Mouse (Mus musculus) MN1 (cell line): ENCODE data around the gene Pank4.

Source experiments
- DNase-seq: peaks from one replicate; pipeline ENCODE4 v3.0.0-alpha.2; 2016; ENCODE audit warnings: low spot score

Pank4 gene

DNA sequence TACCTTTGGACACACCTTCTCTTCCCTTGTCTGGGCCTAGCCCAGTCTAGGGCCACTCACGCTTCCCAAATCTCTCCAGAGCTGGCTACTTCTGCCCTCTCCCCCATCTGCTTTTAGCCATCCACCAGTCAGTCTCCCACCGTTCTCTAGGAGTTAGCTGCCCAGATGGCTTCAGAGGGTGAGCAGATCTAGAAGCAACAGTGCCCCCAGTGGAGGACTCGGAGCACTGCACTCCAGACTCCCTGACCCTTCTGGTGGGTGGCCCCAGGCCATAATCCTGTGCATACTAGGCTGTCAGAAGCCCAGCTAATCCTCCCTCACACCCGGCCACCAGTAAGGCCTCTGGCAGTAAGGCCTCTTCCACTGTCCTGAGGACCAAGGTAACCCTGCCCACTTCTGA lies 48.9 kb downstream of the Pank4 start:
- DNase-seq, result peak; percentile 81

DNA sequence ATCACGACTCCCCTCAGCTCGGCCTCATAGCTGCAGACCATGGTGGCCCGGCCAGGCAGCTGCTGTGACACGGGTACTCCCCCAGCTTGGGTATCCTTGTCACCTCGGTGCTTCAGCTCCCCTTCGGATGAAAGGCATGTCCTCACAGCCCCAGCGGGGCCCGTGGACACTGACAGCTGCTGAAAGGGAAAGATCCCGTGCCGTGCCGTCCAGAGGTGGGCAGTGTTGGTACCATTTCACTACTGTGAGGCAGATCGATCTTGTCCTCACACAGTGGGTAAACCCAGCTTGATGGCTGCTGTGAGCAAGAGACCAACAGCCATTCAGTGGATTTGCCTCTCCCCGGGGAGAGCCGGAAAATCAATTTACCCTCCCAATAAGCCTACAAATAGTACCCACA lies 50.3 kb downstream of the Pank4 start:
- no peak for DNase-seq

DNA sequence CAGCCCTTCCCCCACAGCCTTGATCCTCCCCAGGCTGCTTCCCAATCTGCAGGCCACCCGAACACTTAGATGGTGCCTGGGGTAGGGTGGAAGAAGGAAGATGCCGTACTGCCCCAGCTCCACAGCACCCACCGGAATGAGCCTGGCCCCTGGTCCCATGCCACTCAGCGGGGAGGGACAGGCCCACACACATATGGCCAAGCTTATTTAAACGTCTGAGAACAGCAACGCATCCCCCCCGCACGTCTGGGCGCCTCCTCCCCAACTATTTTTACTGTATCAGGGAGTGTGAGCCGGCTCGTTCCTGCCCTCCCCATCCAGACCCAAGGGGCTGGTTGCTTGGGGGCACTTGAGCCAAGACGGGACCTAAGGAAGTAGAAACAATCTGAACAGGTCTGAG lies 50.9 kb downstream of the Pank4 start:
- DNase-seq, result no peak

DNA sequence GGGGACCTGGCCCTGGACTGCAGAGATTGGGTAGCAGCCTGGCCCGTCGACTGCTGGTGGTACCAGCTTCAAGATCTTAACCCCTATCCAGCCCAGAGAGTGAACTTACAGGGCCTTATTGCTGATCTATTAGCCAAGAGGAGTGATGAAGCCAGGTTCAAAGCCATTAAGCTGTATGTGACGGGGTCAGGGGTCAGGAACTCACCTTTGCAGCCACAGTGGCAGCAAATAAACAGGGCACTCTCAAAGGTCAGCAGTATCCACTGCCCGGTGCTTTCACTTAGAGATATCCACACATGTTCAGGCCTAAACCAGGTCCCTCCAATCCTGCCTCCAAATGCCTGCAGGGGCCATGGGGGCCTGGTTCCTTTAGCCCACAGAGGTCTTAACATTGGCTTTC lies 51.6 kb downstream of the Pank4 start:
- DNase-seq, result no peak

- DNase-seq, result no peak
Observed at GRCm38 (mm10) chr4:155016807-155017206, 52.9 kb downstream of the Pank4 start.

DNA sequence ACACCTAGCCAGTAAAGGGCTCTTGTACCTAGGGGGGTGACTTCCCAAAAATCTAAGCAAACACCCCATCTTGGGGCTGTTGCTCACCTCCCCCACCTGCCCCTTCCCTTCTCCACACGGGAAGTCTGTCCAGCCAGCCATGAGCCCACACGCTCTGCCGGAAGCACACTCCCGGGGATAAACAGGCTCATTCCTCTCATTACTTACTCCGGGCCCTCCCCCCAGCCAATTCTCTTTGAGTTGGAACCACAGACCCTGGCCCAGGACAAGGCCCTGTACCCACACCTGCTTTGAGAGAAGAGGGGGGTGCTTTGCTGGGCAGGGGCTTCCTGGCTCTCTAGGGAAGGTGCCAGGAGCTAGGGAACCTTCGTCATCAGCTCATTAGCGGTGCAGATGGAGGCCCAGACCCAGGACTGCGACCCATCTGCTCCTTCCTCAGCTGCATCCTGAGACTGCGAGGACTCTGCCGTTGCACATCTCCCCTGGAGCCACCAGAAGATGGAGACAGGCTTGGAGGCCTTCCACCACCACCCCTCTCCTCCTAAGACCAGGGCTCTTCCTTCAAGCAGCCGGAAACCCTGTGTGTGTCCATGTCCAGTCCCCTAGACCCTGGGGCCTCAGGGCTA lies 53.4 kb downstream of the Pank4 start:
- DNase-seq, result no peak

- DNase-seq, result no peak
Observed at GRCm38 (mm10) chr4:155018066-155018465, 54.1 kb downstream of the Pank4 start.

DNA sequence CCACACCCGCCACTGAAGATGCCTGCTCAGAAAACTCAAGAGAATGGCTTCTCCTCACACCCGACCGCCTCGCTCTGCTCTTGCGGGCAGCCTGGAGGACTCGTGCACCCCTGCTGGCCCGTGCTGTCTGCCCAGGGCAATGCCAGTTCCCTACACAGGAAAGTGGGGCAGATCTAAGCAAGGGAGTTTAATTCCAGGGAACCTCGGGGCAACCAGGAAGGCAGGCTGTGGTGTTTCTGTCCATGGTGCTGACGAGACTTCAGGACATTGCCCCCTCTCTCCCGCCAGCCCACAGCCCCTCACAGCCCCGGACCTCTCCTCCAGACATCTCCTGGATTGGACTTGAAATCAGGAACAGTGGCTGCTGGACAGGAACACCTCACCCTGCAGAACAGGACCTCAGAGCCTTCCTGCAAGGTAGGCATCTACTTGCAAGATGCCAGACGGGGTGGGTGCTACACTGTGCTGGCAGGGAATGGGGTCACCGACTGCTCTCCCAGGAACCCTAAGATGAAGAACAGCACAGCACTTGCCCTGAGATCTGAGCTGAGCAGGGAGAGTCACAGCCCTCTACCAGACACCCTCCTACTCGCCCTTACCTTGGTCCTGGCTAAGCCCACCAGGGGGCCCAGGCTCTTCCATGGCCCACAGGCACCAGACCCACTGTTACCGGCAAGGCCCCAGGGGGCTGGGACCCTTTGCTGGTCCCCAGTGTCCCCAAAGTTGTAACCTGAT lies 54.8 kb downstream of the Pank4 start:
- no peak for DNase-seq

- DNase-seq, result peak; percentile 61
Observed at GRCm38 (mm10) chr4:155019336-155019847, 55.5 kb downstream of the Pank4 start.

DNA sequence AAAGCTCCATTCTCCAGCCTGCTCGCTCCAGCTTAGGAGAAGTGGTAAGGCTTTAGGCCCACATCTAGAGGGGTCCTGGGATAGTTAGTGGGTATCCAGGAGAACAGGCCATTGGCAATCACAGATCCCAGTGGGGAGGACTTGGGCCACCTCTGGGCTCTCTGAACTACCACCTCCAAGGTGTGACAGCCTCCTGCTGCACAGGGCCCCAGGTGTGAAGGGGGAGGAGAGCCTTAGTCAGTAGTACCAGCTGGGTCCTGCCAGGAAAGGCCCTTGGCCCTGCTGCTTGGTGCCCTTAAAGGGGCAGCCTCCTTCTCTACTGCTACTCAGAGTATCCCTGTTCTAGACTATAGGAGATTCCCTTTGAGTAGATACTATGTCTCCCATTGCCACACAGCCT lies 56.2 kb downstream of the Pank4 start:
- no peak for DNase-seq

DNA sequence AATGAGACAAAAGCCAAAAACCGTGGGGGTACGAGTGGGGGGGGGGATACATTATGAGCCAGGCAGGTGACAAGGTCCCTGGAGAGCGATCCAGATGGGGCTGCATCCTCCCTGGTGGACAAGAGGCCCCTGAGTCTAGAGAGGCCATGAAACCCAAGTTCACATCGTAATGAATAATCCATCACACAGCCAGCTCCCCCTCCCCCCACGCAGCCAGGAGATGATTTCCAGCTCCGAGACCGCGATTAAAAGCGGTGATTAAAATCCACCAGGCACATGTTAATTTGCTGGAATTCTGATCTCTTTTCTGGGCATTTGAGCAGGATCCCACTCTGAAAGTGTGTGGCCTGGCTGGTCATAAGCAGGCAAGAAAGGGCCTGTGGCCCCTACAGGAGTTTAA lies 56.9 kb downstream of the Pank4 start:
- DNase-seq, result peak; percentile 43

- DNase-seq, result no peak
Observed at GRCm38 (mm10) chr4:155022228-155022855, 58.4 kb downstream of the Pank4 start.

GRCm38 (mm10) chr4:155024170-155025010 lies 60.5 kb downstream of the Pank4 start:
- no peak for DNase-seq
